Mouse (Mus musculus): Measurements from ENCODE around the gene Ankib1.
"Not testable (repeated sequence)": the region's sequence is repeated elsewhere in the genome, so short reads cannot be mapped to it uniquely, and the experiment has no call there.

Ankib1 gene

GRCm38 (mm10) chr5:3725491-3725890 is 77.2 kb downstream of the Ankib1 start:
- DNase-seq (ENCODE audit: low read depth, low spot score) = no peak

DNA sequence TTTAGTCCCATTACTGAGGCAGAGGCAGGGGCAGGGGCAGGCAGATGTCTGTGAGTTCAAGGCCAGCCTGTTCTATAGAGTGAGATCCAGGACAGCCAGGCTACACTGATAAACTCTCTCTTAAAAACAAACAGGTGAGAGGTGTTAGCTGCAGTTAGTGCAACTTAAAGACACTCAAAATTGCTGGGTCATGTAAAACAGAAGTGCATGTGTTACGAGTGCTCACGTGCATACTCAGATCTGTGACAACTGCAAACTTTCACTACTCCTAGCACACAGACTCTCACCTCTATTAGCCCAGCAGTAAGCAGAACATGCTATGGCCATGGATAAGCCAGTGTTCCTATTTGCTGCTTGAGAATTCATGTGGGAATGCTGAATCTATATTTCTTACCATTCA is 79.3 kb downstream of the Ankib1 start:
- DNase-seq (ENCODE audit: low read depth, low spot score) = no peak

GRCm38 (mm10) chr5:3722873-3723272 is 79.9 kb downstream of the Ankib1 start:
- DNase-seq (ENCODE audit: low read depth, low spot score) = no peak

DNA sequence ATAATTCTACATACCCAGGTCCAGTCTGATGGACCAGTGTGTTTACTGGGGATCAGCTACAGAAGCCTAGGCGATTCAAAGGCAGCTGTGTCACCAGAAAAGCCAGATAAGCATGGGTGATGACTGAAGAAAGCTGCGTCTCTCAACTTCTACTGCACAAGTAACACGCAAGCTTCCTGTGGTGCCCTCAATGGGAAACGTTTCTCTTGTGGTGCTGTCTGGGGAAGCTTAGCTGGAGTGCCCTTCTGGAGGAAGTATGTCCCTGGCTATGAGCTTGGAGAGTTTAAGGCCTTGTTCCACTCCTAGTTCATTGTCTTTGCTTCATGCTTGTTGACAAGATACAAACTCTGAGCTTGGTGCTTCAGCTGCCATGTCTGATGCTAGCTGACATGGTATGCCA is 83.4 kb downstream of the Ankib1 start:
- DNase-seq (ENCODE audit: low read depth, low spot score) = no peak

GRCm38 (mm10) chr5:3715800-3716199 is 86.9 kb downstream of the Ankib1 start:
- DNase-seq (ENCODE audit: low read depth, low spot score) = no peak

DNA sequence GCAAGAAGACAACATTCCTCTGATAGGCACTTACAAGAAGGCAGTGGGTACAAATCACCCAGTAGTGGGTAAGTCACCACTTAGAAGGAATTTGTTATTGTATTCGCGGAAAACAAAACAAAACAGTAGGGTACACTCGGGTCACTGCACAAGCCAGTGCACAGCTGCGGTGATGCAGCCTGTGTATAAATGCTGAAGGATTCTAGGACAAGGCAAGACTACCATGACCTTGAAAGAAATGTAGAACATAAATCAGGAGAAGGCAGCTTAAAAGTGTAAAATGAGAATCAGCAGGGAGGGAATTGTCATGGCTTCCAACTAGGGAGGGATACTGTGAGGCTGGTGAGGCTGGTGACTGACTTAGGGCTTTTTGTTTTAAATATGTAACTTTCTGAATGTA is 100.5 kb downstream of the Ankib1 start:
- DNase-seq (ENCODE audit: low read depth, low spot score) = no peak

DNA sequence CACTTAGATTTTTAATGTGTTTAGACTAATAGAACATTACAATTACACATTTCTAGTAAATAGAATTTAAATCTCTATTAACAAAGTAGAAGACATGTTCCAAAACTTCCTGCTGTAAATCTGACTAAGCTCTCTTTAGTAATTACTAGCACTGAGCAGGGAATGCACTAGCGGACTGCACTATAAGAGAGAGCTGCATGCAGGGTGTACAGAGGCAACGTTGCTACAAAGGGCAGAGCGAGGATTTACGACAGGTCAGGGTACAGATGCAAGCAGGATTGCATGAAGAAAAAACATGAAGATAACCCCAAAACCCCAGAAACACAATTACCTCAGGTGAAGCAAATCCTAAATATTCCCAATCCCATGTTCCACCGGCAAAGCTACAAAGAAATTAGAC is 102.7 kb downstream of the Ankib1 start:
- DNase-seq (ENCODE audit: low read depth, low spot score) = no peak

DNA sequence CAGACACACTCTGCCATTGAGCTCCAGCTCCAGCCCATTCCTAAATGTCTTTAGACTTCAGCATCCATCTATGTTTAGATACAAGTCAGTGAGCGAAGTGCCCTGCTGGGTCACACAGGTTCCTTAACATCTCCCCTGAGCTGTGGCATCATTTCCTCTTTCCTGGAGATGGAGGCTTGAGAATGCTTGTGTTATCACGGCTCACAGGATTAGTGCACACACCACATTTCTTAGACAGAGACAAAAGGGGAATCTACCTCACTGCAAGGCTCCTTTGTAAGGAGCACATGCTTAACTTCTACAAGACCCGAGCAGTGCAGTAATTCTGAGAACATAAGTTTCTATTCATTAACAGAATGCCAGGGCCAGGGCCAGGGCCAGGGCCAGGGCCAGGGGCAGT is 106.7 kb downstream of the Ankib1 start:
- no peak for DNase-seq (ENCODE audit: low read depth, low spot score)

- DNase-seq (ENCODE audit: low read depth, low spot score) = no peak
These were observed 107.5 kb downstream of the Ankib1 start for GRCm38 (mm10) chr5:3695191-3695590.

GRCm38 (mm10) chr5:3692956-3693355 is 109.8 kb downstream of the Ankib1 start:
- DNase-seq (ENCODE audit: low read depth, low spot score) = no peak

DNA sequence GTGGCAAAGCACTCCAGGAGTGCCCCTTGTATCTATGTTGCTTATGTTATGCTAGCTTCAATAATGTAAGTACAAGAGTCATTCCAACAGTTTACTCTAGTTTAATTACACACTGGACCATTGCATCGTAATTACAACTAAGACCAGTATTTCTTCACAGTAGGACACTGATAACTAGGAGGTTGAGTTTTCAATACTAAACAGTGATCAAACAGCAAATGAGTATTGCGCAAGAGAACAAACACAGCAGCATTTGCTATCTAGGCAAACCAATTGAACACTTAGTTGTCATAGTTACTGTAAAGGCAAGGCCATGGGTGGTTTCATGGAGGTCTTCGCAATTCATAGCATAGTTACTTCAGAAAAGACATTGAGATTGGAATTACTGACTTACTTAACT is 111.4 kb downstream of the Ankib1 start:
- no peak for DNase-seq (ENCODE audit: low read depth, low spot score)

GRCm38 (mm10) chr5:3688298-3688697 is 114.4 kb downstream of the Ankib1 start:
- DNase-seq (ENCODE audit: low read depth, low spot score) = no peak

- no peak for DNase-seq (ENCODE audit: low read depth, low spot score)
These were observed 132.7 kb downstream of the Ankib1 start for GRCm38 (mm10) chr5:3669938-3670554.

DNA sequence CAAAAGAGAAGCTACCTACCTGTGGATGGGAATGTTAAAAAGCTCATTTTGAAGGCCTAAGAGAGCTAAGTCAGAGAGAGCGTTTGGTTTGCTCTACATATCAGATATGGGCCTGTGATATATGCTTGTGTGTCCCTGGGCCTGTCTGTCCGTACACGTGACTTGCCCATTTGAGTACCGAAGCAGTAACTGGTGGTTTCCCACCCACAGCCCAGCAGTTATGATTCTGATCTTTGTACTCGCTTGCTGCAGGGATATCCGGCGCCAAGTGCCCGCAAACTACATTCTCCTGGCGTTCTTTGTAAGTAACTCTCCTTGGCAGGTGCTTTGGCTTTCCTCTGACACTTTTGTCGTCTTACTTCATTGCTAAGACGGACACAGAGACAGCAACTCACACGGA is 136.1 kb downstream of the Ankib1 start:
- no peak for DNase-seq (ENCODE audit: low read depth, low spot score)

- DNase-seq (ENCODE audit: low read depth, low spot score) = no peak
These were observed 137.5 kb downstream of the Ankib1 start for GRCm38 (mm10) chr5:3665225-3665624.

- no peak for DNase-seq (ENCODE audit: low read depth, low spot score)
These were observed 145.6 kb downstream of the Ankib1 start, which contains the start of gene Gatad1 for GRCm38 (mm10) chr5:3657085-3657484. Gene Gatad1 (minus strand): TSS chr5:3657185.

GRCm38 (mm10) chr5:3653801-3654200 is 148.9 kb downstream of the Ankib1 start:
- no peak for DNase-seq (ENCODE audit: low read depth, low spot score)

DNA sequence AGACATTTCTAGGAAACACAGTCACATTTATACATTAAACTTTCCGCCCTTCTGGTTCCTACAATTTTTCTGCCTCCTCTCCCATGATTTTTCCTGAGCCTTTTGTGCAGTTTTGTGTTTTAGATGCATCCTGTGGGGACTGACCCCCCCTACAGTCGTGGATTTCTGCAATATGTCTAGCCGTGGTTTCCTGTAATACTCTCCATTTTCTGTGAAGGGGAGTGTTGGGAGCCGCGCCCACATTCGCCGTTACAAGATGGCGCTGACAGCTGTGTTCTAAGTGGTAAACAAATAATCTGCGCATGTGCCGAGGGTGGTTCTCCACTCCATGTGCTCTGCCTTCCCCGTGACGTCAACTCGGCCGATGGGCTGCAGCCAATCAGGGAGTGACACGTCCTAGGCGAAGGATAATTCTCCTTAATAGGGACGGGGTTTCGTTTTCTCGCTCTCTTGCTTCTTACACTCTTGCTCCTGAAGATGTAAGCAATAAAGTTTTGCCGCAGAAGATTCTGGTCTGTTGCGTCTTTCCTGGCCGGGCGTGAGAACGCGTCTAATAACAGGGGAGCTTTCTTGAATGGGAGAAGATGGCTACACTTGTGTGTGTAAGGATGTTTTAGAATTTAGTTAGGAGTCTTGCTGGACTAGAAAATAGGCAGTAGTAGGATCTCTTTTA is 149.7 kb downstream of the Ankib1 start:
- not testable (repeated sequence) for DNase-seq (ENCODE audit: low read depth, low spot score)

GRCm38 (mm10) chr5:3651621-3652020 is 151.1 kb downstream of the Ankib1 start:
- DNase-seq (ENCODE audit: low read depth, low spot score) = no peak

GRCm38 (mm10) chr5:3650881-3651280 is 151.8 kb downstream of the Ankib1 start, which contains the start of gene Tmbim7:
Gene Tmbim7 (plus strand): TSS chr5:3651181.
- DNase-seq (ENCODE audit: low read depth, low spot score) = no peak

DNA sequence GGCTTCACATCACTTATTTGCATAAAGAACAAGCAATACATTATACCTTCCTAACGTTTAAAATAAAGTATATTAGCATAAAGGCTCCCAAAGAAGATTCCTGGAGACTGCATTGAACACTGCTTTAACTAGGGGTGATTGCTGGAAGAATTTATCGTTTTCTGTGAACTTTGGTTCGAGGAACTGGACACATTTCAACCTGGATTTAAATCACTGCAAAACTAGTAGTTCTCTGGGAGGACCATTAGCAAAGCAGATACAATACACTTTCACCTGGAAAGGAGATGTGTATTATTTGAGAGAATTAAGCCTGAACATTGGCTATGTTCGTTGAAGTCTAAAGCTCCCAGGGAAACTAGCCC is 153.9 kb downstream of the Ankib1 start:
- no peak for DNase-seq (ENCODE audit: low read depth, low spot score)

DNA sequence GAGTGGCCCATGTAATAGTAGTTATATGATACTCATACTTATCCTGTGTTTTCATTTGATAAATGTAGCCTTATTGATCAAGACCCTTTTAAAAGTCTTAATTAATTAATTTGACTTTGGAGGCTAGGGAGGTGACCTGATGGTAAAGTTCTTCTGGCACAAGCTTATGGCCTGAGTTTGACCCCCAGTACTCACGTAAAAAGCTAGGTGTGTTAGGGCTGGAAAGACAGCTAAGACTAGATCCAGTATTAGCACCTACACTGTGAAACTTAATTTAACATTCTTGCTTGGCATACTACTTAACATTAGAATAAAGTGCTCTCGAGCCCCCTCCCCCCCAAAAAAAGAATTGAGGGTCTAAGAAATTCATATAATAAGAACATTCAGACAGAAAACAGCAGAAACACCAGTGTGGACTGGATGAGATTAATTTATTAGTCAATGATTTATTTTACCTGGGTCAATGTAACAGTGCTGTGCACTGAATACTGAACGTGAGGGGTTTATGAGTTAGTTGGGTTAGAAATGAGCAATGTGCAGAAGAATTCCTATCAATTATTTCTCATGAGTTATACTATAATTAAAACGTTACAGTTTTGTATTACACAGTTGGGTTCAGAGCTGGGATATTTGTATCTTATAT is 154.4 kb downstream of the Ankib1 start:
- no peak for DNase-seq (ENCODE audit: low read depth, low spot score)

GRCm38 (mm10) chr5:3647708-3648121 is 155.0 kb downstream of the Ankib1 start:
- peak; percentile 79 for DNase-seq (ENCODE audit: low read depth, low spot score)
